Mouse (Mus musculus) G1E-ER4 (cell line): ENCODE results near the gene Lyrm9. TPM values are rescaled to one million over a fixed set of nuclear protein-coding genes. Genes with fewer than 3 reads are reported as not detected.
A peak's percentile ranks its signal among the peaks of the same experiment; 100 is the strongest.

Experiments used
- GATA1 ChIP-seq: IDR thresholded peaks from one replicate; pipeline ENCODE4 v1.8.0; 2012; ENCODE audit warnings: low read length, inconsistent platforms
- polyA plus RNA-seq: library from polyadenylated mRNA; stranded (reverse); fragments of >175 nt; gene quantifications from 2 replicates; pipeline ENCODE4 v1.2.3, GENCODE M21; 2012

The Lyrm9 gene
- polyA plus RNA-seq, 1 experiment = 224 TPM

DNA sequence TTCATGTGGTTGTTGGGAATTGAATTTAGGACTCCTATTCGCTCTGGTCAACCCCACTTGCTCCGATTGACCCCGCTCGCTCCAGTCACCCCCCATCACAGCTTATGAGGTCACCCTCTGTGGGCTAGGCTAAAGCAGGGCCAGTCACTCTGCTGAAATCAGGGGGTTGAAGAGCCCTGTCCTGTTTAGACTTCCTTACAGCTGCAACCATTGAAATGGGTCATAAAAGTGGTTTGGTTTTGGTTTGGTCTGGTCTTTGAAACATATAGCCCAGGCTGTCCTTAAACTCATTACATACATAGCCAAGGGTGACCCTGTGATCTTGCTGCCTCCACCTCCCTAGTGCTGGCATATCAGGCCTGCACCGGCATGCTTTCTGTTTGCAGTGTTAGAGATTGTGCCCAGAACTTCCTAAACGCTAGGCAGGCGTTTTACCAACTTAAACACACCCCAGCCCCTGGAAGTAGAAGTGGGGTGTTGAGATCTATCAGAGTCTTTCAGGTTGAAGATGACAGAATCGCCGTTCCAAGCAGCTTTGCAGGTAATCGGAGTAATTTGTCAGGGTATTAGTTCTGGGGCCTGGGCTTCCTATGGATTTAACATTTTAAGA lies 5.8 kb downstream of the Lyrm9 start:
- TF ChIP-seq GATA1 = no peak

DNA sequence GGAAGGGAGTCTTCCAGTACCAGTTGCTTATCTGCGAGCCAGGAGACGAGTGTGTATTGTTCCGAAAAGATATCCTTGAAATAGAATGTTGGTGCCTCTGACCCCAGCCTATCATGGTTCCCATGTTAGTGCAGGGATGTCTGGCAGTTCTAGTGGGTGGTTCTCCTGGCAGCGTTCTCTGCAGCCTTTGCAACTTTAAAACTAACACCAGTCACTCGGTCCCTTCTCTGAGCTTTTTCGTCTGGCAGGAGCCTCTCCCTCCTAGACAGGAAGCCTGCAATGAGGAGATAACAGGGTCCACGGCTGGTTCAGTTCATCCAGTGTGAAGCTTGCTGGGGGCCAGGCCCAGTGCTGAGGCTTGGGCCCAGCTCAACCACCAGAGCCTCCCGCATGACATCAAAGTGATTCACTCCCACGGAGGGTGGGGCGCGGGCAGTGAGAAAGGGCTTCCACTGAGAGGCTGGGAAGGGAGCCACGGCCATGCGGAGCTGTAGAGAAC lies 6.5 kb downstream of the Lyrm9 start:
- peak; percentile 66 for TF ChIP-seq GATA1

- TF ChIP-seq GATA1 = no peak
These were observed 10.1 kb downstream of the Lyrm9 start for GRCm38 (mm10) chr11:78836486-78836885.

GRCm38 (mm10) chr11:78837989-78838388 lies 11.6 kb downstream of the Lyrm9 start:
- no peak for TF ChIP-seq GATA1

GRCm38 (mm10) chr11:78839491-78839890 lies 13.1 kb downstream of the Lyrm9 start:
- no peak for TF ChIP-seq GATA1

DNA sequence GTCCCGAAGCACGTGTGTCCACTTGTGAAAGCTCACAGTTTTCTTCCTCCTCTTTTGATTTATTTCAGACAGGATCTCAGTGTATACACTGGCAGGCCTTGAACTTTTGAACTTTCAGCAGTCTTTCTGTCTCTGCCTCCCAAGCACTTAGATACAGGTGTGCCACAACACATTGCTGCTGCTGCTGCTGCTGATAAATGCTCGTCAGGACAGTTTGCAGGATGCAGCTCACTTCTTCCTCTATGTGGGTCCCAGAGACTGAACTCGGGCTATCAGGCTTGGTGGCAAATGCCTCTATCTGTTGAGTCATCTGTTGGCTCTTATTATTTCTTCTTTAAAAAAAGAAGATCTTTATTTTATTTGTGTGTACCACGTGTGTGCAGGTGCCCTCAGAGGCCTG lies 13.8 kb downstream of the Lyrm9 start:
- TF ChIP-seq GATA1 = no peak

GRCm38 (mm10) chr11:78841987-78842386 lies 15.6 kb downstream of the Lyrm9 start:
- no peak for TF ChIP-seq GATA1

DNA sequence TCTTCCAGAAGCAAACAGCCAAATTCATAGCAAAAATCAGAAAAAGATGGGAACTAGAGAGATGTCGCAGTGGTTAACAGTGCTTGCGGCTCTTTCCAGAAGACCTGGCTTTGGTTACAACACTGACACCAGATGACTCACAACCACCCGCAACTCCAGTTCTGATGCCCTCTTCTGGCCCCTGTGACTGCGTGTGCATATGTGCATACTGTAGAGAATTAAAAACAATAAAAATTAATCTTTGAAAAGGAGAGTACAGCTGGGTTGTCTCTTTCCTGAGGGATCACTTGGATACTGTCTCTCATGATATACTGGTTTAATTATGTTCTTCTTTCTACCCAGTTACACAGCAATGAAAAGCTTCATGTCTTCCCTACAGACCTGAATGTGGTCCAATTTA lies 20.2 kb downstream of the Lyrm9 start:
- no peak for TF ChIP-seq GATA1

- no peak for TF ChIP-seq GATA1
These were observed 21.8 kb downstream of the Lyrm9 start for GRCm38 (mm10) chr11:78847884-78848848.

DNA sequence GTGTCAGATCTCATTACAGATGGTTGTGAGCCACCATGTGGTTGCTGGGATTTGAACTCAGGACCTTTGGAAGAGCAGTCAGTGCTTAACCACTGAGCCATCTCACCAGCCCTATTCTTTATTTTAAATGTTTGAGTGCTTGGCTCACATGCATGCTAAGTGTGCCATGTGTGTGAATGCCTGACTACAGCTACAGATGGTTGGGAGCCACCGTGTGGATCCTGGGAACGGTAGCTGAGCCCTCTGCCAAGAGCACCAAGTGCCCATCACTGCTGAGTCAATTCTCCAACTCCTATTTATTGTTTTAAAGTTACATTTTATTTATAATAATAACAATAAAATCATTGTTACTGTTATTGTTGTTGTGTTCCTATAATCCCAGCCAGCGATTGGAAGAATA lies 23.5 kb downstream of the Lyrm9 start:
- TF ChIP-seq GATA1 = no peak

GRCm38 (mm10) chr11:78851216-78851870 lies 25.0 kb downstream of the Lyrm9 start:
- TF ChIP-seq GATA1 = no peak

- TF ChIP-seq GATA1 = no peak
These were observed 25.5 kb downstream of the Lyrm9 start for GRCm38 (mm10) chr11:78851871-78852265.

GRCm38 (mm10) chr11:78852529-78852928 lies 26.1 kb downstream of the Lyrm9 start:
- TF ChIP-seq GATA1 = no peak

- TF ChIP-seq GATA1 = no peak
These were observed 29.9 kb downstream of the Lyrm9 start for GRCm38 (mm10) chr11:78856310-78856709.

DNA sequence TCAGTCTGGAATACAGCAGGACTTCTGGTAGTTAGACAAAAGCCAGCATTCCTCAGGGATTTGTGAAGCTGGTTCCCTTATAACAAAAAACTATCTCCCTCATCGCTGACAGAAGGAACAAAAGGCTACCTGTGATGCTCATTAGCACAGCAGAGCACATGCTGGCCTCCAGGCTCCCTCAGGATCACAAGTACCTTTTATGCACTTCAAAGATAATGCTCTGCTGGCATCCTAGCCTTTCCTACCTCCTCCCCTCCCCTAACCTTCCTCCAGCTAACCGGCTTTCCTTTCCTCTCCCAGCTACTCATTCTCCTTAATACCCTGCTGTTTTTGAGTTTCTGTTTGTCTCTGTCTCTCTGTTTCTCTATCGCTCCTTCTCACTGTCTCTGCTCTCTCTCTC lies 31.2 kb downstream of the Lyrm9 start:
- TF ChIP-seq GATA1 = no peak

GRCm38 (mm10) chr11:78863898-78864297 lies 37.5 kb downstream of the Lyrm9 start:
- TF ChIP-seq GATA1 = no peak
